Mouse (Mus musculus): ENCODE results near the gene Cldn13.

Gene Cldn13

GRCm38 (mm10) chr5:134933281-134933680 lies 18.0 kb upstream of the Cldn13 start:
- DNase-seq, result no peak

DNA sequence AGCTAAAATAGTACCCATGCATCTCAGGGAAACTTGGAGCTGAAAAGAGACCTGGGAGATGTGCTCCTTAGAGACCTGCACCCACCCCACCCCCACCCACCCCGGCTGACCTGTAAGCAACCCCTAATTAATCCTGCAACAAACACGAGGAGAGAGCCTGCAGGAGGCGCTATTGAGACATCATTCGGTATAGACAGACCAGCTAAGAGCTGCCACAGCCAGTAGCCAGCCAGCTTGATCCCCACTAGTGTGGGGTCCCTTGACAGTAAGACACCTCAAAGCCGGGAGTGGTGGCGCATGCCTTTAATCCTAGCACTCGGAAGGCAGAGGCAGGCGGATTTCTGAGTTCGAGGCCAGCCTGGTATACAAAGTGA lies 17.6 kb upstream of the Cldn13 start:
- peak; percentile 35 for DNase-seq

GRCm38 (mm10) chr5:134932179-134932902 lies 17.0 kb upstream of the Cldn13 start, which contains the start of gene Mettl27:
Mettl27 (plus strand) TSS chr5:134932368.
- peak; percentile 84 for DNase-seq

- DNase-seq, result no peak
These were observed 14.7 kb upstream of the Cldn13 start for GRCm38 (mm10) chr5:134929988-134930387.

DNA sequence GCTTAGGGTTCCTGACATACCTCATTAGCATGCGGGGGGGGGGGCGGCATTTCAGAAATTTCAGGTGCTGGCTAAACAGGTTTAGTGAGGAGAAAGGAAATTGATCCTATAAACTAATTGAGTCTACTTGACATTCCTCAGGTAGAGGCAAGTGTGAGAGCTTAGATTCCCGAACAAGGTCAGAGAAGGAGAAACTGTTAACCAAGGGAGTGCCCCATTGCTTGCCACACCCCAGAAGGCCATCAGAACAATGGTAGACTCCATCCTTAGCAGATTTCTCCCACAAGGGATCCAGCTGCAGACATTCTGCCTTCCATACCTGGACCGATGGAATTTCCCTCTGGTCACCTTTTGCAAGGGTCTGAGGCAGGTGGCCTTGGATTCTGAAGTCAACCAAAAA lies 11.4 kb upstream of the Cldn13 start:
- no peak for DNase-seq

DNA sequence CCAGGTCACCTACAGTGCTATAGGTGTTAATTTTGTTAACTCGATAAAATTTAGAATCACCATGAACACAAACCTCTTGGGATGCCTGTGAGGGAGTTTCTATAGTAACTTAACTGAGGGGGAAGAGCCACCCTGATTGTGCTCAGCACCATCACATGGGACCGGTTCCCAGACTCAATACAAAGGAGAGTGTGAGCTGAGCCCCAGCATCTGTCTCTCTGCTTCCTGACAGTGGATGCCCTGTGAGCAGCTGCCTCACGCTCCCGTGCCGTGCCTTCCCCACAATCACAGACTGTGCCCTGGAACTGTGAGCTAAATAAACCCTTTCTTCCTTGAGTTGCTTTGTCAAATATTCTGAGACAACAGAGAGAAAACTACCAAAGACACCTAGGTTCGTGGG lies 7.8 kb upstream of the Cldn13 start:
- DNase-seq, result no peak

DNA sequence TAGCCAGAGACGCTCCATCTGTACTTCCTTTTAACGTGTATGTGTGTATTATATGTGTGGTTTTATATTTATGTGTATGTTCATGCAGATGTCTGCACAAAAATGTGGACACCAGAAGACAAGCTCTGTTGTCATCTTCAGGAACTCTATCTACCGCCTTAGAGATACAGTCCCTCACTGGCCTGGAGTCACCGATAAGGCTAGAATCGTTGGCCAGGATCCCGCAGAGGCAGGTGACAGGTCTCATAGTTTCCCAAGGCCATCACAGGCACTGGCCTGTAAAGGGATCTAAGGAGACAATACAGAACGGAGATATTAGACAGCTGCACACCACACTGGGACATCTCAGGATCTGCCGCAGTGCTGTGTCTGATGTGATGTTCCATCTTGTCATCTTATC lies 5.8 kb upstream of the Cldn13 start:
- no peak for DNase-seq

DNA sequence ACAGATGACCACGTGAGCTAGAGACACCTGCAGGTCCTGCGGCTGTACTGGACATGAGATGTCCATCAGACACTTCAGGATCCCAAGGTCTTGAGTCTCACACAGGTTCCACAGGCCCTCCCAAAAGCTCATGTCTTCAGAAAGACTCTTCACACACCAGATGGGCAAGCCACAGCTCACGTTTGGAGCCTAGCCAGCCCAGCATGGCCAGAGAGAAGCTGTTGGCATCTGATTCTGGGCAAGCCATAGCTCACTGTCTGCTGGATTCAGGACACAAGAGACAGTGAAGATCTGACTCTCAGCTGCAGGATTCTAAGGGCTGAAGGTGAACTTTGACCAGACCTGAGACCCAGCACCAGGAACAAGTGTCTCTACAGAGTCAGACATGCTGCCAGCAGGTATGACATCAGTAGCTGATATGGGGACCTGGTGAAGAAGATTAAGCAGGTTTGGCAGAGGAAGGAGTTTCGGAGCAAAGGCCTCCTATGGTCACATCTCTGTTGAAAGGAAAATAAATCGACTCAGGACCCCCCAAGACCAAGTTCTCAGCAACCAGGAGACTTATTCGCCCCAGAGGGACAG lies 4.9 kb upstream of the Cldn13 start:
- DNase-seq, result no peak

DNA sequence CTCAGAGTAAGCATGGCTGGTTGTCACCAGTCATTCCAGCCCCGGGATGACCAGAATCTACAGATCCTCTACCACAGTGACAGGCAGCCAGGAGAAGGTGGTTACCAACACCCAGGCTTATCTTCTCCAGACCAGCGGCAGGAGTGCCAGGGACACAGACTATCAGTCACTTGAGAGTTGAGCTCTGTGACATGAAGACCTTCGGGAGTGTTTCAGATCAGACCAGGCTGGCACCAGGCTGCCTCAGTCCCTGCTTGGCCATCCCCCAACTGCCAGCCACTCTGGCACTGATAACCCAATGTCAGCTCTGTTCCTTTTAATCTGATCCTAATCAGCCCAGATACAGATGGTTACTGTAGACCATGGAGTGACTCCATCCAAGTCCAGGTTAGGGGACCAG lies 3.8 kb upstream of the Cldn13 start:
- DNase-seq, result no peak

GRCm38 (mm10) chr5:134918071-134918832 lies 2.9 kb upstream of the Cldn13 start:
- no peak for DNase-seq

DNA sequence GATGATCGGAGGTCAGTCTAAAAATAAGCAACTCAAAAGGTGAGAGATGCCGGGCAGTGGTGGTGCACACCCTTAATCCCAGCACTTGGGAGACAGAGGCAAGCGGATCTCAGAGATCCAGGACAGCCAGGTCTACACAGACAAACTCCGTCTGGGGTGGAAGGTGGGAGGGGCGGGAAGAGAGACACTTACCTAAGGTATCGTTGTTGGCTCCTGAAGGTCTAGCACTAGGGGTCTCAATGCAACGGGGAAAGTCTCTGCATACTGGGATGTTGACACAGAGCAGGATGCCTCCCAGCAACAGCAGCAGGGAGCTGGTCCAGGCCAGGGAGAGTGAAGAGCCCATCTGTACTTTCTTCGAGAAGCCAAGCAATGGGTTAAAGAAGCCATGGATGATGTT lies 816 bp downstream of the Cldn13 start:
- no peak for DNase-seq

DNA sequence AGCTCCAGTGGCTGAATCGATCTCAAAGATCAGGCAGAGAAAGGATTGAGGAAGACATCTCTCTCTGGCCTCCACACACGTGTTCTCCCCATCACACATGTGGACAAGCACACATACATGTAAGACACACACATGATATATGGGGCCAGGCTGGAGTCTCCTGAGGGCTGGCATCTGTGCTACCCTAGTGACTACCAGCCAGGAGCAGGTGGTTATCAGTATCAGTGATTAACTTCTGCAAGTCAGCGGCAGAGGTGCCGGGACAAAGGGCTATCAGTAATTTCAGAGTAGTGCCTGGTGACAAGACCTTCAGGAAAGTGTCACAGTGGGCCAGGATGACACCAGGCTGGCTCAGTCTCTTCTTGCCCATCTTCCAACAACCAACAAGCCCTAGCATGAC lies 1.6 kb downstream of the Cldn13 start:
- no peak for DNase-seq

GRCm38 (mm10) chr5:134913352-134913751 lies 2.0 kb downstream of the Cldn13 start:
- no peak for DNase-seq

DNA sequence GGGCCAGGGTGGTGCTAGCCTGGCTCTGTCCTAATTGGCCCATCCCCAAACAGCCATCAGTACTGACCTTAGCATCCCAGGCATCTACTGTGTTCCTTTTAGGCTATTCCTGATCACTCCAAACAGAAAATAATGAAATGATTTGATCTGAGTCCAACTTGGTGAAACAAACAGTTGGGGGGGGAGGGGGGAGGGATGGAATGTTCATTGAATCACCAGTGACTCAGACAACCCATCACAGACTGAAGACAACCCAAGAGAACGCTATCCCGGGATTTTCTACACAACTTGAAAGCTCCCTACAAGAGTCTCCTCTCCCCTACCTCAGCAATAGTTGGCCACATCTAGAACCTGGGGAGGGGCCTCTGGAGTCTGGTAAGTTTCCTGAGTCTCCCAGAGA lies 3.4 kb downstream of the Cldn13 start:
- no peak for DNase-seq

- peak; percentile 93 for DNase-seq
These were observed 8.2 kb downstream of the Cldn13 start for GRCm38 (mm10) chr5:134907135-134907534.

- no peak for DNase-seq
These were observed 8.7 kb downstream of the Cldn13 start, which contains the start of gene Tmem270 for GRCm38 (mm10) chr5:134906633-134907032. Tmem270 (minus strand) TSS chr5:134906733.

GRCm38 (mm10) chr5:134901644-134902027 lies 13.7 kb downstream of the Cldn13 start:
- no peak for DNase-seq

GRCm38 (mm10) chr5:134901012-134901643 lies 14.2 kb downstream of the Cldn13 start:
- no peak for DNase-seq

- no peak for DNase-seq
These were observed 17.7 kb downstream of the Cldn13 start for GRCm38 (mm10) chr5:134897596-134897995.

DNA sequence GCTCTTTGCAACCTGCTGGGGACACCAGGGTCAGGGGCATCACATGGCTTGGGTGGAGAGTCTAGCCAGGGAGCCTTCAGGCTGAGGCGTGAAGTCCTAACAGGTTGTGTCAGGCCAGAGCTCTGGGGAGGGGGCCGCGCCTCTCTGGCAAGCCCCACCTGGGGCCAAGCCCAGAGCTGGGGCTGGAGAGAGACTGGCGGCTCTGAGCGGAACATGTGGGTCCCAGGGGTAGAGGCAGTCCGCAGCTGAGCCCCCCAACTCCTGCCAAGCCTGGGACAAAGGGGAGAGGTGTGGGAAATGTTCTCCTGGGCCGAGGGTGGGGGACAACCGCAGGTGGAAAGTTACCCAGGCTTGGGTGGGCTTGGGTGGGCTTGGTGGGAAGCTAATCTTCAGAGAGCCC lies 18.4 kb downstream of the Cldn13 start:
- DNase-seq, result no peak

GRCm38 (mm10) chr5:134895291-134895690 lies 20.0 kb downstream of the Cldn13 start:
- no peak for DNase-seq

GRCm38 (mm10) chr5:134892717-134893116 lies 22.6 kb downstream of the Cldn13 start:
- DNase-seq, result no peak

GRCm38 (mm10) chr5:134891552-134891951 lies 23.8 kb downstream of the Cldn13 start:
- DNase-seq, result no peak

Measured in right cerebral cortex, adult 18-20 months (tissue).